Mouse (Mus musculus) heart, adult 2 months (tissue): Measurements from ENCODE around the gene Etfb.

Experiments
- CTCF ChIP-seq: fragments of 200-600 bp; IDR thresholded peaks from 2 replicates; pipeline ENCODE4 v1.8.1; 2022; ENCODE audit warnings: antibody characterized with exemption, mild to moderate bottlenecking, moderate library complexity
- EP300 ChIP-seq: fragments of 200-500 bp; IDR thresholded peaks from 2 replicates; pipeline ENCODE4 v1.6.1; 2011; ENCODE audit warnings: low read depth, low read length, control low read depth; ENCODE audit not compliant: insufficient read depth
- POLR2A ChIP-seq: fragments of 200-500 bp; IDR thresholded peaks from 2 replicates; pipeline ENCODE4 v1.6.1; 2011; ENCODE audit warnings: mild to moderate bottlenecking, low read depth, low read length, control low read depth; ENCODE audit not compliant: insufficient read depth

DNA sequence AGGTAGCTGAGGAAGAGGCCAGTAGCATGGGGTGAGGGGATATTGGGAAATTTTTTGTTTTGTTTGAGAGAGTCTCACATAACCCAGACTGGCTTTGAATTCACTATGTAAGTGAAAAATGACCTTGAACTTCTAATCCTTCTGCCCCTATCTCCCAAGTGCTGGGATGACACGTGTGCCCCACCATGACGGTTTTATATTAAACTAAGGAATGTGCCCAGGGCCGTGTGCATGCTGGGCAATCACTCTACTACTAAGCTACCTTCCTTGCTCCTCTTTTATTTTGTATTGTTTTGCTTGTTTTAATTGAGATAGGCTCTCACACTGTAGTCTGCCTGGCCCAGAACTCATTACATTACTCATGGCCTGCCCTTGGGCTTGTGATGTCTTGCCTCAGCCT lies 2.8 kb upstream of the Etfb start:
- no peak for TF ChIP-seq CTCF
- no peak for TF ChIP-seq EP300
- TF ChIP-seq POLR2A = no peak
